Mouse (Mus musculus): ENCODE data around the gene Pcolce2. TPM values are rescaled to one million over a fixed set of nuclear protein-coding genes. Genes with fewer than 3 reads are reported as not detected.
"Not testable (repeated sequence)": the region's sequence is repeated elsewhere in the genome, so short reads cannot be mapped to it uniquely, and the experiment has no call there.

Gene Pcolce2
- not detected in 2 replicates for total RNA-seq (2017)

DNA sequence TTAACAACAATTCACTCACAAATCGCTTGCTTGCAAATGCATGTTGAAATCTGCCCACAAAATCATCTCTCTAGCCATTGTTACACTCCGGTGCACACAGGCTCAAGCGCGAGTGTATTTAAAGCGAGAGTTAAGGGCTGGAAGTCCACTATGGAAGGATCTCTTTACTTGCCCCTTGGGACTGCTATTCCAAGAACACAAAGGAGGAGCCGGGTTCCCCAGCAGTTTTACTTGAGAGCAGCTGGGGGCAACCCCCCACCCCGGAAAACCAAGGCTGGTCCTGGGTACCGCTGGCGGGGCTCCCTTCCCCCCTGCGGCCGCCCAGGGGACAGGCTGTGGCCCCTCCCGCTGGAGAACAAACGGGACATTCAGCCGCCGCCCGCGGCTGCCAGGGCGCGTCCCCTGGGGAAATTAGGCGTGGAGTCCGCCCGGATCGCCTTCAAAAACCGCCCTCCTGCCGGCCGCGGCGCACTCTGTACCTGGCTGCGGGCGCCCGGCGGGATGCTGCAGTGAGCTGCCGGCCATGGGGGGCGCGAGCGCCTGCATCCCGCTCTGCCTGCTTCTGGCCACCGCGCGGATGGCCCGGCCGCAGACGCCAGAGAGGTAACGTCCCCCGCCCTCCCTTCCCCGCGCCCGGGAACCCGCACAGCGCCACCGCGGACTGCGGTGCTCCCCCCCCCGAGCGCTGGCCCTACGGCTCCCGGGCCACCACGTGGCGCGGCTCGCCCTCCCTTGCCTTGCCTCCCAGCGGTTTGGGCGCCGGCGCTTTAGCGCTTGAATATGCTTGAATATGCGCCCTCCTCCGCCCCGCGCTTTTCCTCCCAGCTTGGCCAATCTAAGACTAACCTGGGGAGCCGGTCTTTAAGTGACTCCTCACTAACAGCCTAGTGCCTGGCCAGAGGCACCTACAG, at the start of gene Pcolce2:
Gene Pcolce2, plus strand, starts transcription at position 331 of the 911 bp plus-strand sequence.
- ATAC-seq (ENCODE audit: extremely low read depth, insufficient number of reproducible peaks, low FRiP score, poor library complexity, severe bottlenecking) = no peak

- no peak for ATAC-seq (ENCODE audit: extremely low read depth, insufficient number of reproducible peaks, low FRiP score, poor library complexity, severe bottlenecking)
Measured at GRCm38 (mm10) chr9:95588070-95588469, 49.3 kb upstream of the Pcolce2 start.

DNA sequence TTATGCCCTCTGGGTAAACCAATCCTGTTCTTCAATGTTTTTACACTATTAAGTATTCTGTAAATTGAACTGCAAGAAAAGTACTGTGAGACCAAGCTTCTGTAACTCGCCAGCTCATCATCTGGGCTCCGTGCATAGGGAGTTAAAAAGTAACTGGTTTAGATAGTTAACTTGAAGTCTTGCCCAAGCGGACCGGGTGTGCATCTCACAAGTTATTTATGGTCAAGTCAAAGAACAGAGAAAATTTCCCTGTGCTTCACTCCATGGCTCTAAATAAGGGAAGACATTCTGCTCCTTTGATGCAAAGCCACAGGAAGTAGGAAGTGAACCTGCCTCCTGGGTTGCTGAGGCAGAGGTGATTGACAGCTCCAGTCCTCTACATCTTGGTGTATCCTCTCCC, 43.1 kb upstream of the Pcolce2 start:
- ATAC-seq (ENCODE audit: extremely low read depth, insufficient number of reproducible peaks, low FRiP score, poor library complexity, severe bottlenecking) = no peak

- ATAC-seq (ENCODE audit: extremely low read depth, insufficient number of reproducible peaks, low FRiP score, poor library complexity, severe bottlenecking) = no peak
Measured at GRCm38 (mm10) chr9:95597466-95598178, 39.8 kb upstream of the Pcolce2 start.

GRCm38 (mm10) chr9:95598179-95598721, 39.2 kb upstream of the Pcolce2 start:
- ATAC-seq (ENCODE audit: extremely low read depth, insufficient number of reproducible peaks, low FRiP score, poor library complexity, severe bottlenecking) = no peak

DNA sequence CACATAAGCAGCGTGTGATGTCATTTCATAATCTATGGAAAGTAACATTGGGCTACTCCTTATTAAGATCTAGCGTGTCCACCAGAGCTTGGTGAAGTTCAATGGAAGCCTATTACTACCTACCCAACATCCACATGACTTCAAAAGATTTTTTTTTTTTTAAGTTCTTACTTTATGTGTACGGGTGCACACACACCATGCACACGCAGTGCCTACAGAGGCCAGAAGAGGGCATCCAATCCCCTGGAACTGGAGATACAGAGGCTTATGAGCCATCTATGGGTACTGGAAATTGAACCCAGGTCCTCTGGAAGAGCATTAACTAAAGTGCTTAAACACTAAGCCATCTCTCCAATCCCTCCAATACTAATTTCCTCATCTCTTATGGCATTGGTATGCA, 38.0 kb upstream of the Pcolce2 start:
- no peak for ATAC-seq (ENCODE audit: extremely low read depth, insufficient number of reproducible peaks, low FRiP score, poor library complexity, severe bottlenecking)

GRCm38 (mm10) chr9:95602849-95603248, 34.6 kb upstream of the Pcolce2 start:
- no peak for ATAC-seq (ENCODE audit: extremely low read depth, insufficient number of reproducible peaks, low FRiP score, poor library complexity, severe bottlenecking)

- no peak for ATAC-seq (ENCODE audit: extremely low read depth, insufficient number of reproducible peaks, low FRiP score, poor library complexity, severe bottlenecking)
Measured at GRCm38 (mm10) chr9:95603316-95603715, 34.1 kb upstream of the Pcolce2 start.

DNA sequence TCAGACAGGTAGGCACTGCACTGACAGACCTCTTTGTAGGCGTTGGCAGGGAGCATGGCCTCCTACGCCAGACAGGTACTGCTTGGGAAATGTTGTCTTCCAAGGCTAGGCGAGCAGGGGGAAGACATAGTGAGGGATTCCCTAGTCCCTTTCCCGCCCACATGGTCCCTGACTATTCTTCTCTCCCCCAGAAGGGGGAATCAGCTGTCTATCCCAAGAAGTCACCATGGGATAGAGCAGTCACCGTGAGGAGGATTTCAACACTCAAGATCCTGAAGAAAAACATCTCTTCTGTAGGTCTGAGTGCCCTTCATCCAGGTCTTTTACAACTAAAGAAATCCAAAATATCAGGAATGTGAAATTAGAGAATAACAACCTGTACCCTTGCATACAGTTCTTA, 30.2 kb upstream of the Pcolce2 start:
- ATAC-seq (ENCODE audit: extremely low read depth, insufficient number of reproducible peaks, low FRiP score, poor library complexity, severe bottlenecking) = no peak

GRCm38 (mm10) chr9:95612246-95612768, 25.1 kb upstream of the Pcolce2 start:
- no peak for ATAC-seq (ENCODE audit: extremely low read depth, insufficient number of reproducible peaks, low FRiP score, poor library complexity, severe bottlenecking)

DNA sequence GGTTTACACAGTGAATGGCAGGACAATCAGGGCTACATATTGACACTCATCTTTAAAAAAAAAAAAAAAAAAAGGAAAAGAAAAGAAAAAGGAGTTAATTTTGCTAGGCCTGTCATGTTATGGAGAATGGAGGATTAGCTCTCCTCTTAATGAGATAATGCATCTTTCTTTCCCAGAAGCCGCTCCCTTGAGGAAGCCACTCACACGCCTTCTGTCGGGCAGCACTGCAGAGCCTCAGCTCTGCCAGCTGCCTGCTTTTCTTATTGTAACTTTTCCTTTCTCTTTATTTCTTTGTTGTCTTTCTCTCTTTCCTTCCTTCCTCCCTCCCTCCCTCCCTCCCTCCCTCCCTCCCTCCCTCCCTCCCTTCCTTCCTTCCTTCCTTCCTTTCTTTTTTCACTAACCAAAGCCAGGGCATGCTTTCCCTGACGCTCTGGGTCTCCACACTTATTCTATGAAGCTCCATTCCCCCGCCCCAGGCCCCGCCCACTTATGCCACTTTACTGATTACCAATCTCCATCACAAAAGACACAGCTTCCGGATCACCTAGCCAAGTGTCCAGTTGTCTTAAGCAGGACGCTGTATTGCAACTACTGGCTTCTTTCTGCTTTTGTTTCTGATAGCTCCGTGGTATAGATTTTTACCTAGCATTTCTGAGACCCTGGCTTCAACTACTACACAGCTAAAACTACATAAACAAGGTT, 23.8 kb upstream of the Pcolce2 start:
- ATAC-seq (ENCODE audit: extremely low read depth, insufficient number of reproducible peaks, low FRiP score, poor library complexity, severe bottlenecking) = no peak

- ATAC-seq (ENCODE audit: extremely low read depth, insufficient number of reproducible peaks, low FRiP score, poor library complexity, severe bottlenecking) = no peak
Measured at GRCm38 (mm10) chr9:95614861-95615615, 22.4 kb upstream of the Pcolce2 start.

DNA sequence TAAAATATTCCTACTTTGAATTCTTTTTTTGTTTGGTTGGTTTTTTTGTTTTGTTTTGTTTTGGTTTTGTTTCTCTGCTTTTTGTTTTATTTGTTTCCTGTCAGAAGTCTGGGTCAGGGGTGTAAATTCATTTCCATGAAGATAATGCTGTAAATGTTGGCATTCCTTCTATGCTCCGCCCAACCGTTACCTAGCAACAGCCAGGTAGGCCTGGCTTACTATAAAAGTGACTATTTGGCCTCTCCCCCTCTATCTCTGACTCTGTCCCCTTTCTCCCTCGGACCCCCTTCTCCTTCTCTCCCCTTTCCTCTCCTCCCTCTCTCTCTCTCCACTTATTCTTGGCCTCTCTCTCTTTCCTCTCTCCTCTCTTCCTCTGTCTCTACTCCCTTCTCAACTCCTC, 21.4 kb upstream of the Pcolce2 start:
- ATAC-seq (ENCODE audit: extremely low read depth, insufficient number of reproducible peaks, low FRiP score, poor library complexity, severe bottlenecking) = no peak

DNA sequence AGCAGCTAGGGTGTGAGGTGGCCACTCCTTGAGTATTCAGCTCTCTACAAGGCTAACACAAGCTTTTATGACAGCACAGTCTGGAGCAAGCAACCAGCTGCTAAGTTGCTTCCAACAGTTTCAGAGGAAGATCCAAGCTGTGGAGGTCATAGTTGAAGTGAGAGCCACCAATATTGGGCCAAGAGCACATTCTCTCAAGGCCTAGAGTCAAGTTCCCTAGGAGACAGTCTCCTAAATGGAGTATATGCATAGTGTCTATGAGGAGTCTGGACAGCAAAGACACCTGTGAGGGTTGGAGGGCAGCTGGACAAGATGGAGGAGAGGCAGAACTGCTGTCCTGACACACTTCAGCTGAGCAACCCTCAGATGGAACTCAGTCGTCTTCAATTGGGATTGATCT, 18.8 kb upstream of the Pcolce2 start:
- ATAC-seq (ENCODE audit: extremely low read depth, insufficient number of reproducible peaks, low FRiP score, poor library complexity, severe bottlenecking) = no peak

GRCm38 (mm10) chr9:95624072-95624471, 13.3 kb upstream of the Pcolce2 start:
- no peak for ATAC-seq (ENCODE audit: extremely low read depth, insufficient number of reproducible peaks, low FRiP score, poor library complexity, severe bottlenecking)

GRCm38 (mm10) chr9:95628439-95628948, 8.9 kb upstream of the Pcolce2 start:
- no peak for ATAC-seq (ENCODE audit: extremely low read depth, insufficient number of reproducible peaks, low FRiP score, poor library complexity, severe bottlenecking)

DNA sequence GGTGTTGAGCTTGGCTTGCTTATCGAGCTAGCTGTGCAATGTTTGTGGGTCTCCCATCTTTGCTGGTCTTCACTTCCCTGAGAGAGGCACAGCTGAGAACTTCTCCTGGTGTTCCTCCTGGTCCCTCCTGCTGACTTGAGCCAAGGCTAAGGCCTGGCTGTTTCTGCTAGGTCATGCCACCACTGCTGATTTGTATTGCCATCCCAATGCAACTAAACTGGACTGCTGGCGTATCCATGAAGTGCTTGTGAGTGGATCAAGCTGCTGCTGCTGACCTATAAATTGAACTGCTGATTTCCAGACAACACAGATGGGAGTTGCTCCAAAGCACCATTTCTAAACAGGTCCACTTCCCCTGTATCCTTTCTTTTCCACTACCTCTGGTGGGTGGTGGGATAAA, 7.8 kb upstream of the Pcolce2 start:
- not testable (repeated sequence) for ATAC-seq (ENCODE audit: extremely low read depth, insufficient number of reproducible peaks, low FRiP score, poor library complexity, severe bottlenecking)

DNA sequence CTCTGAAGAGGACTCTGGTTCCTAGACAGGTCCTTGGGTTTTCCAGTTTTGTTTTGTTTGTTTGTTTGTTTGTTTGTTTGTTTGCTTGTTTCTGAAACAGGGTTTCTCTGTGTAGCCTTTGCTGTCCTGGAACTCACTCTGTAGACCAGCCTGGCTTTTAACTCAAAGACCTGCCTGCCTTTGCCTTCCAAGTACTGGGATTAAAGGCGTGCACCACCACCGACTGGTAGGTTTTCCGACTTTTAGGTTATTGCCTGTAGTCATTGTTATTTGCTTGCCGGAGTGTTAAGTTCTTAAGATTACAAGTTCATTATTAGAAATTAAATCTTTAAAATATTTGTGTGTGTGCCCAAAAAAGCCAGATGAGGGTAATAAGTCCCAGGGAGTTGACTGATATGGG, 1.0 kb upstream of the Pcolce2 start:
- no peak for ATAC-seq (ENCODE audit: extremely low read depth, insufficient number of reproducible peaks, low FRiP score, poor library complexity, severe bottlenecking)
